Mouse (Mus musculus): ENCODE measurements around the gene Olfr657. TPM values are rescaled to one million over a fixed set of nuclear protein-coding genes. Genes with fewer than 3 reads are reported as not detected.

Olfr657 gene
- polyA plus RNA-seq (2014; fragmentation: Illumina TruSeq; extraction: RNeasy Lipid Tissue Mini Kit (QIAGEN cat#74804); ENCODE audit: low read depth, low replicate concordance), result not detected

GRCm38 (mm10) chr7:104624494-104624893 is at the start of gene Olfr657:
Olfr657 (plus strand) TSS chr7:104624794.

GRCm38 (mm10) chr7:104577014-104577413 is 47.6 kb upstream of the Olfr657 start, which contains the start of gene Olfr653:
Olfr653 (plus strand) TSS chr7:104577314.

GRCm38 (mm10) chr7:104586725-104587124 is 37.9 kb upstream of the Olfr657 start, which contains the start of gene Olfr654:
Olfr654 (plus strand) TSS chr7:104587025.

GRCm38 (mm10) chr7:104601679-104602078 is 22.9 kb upstream of the Olfr657 start, which contains the start of gene Olfr655:
Olfr655 (minus strand) TSS chr7:104601779.

GRCm38 (mm10) chr7:104613655-104614054 is 10.9 kb upstream of the Olfr657 start, which contains the start of gene Olfr656:
Olfr656 (plus strand) TSS chr7:104613955.

GRCm38 (mm10) chr7:104646841-104647482 is 22.4 kb downstream of the Olfr657 start, which contains the start of gene Olfr658:
Olfr658 (minus strand) TSS chr7:104647305.

GRCm38 (mm10) chr7:104666453-104666852 is 41.9 kb downstream of the Olfr657 start, which contains the start of gene Olfr659:
Olfr659 (plus strand) TSS chr7:104666753.

GRCm38 (mm10) chr7:104686201-104686600 is 61.6 kb downstream of the Olfr657 start, which contains the start of gene Olfr661:
Olfr661 (plus strand) TSS chr7:104686501.

Other genes starting within 250 kb of the Olfr657 start
- gene Trim30c, start 224.0 kb upstream of the Olfr657 start, polyA plus RNA-seq (2014; fragmentation: Illumina TruSeq; extraction: RNeasy Lipid Tissue Mini Kit (QIAGEN cat#74804); ENCODE audit: low read depth, low replicate concordance), result not detected
- 2.4 TPM for gene Trim30a, start 159.6 kb upstream of the Olfr657 start, polyA plus RNA-seq (2014; fragmentation: Illumina TruSeq; extraction: RNeasy Lipid Tissue Mini Kit (QIAGEN cat#74804); ENCODE audit: low read depth, low replicate concordance)
- 4.0 TPM for gene Trim30d, start 116.9 kb upstream of the Olfr657 start, polyA plus RNA-seq (2014; fragmentation: Illumina TruSeq; extraction: RNeasy Lipid Tissue Mini Kit (QIAGEN cat#74804); ENCODE audit: low read depth, low replicate concordance)
- not detected for gene Olfr651, start 74.7 kb upstream of the Olfr657 start, polyA plus RNA-seq (2014; fragmentation: Illumina TruSeq; extraction: RNeasy Lipid Tissue Mini Kit (QIAGEN cat#74804); ENCODE audit: low read depth, low replicate concordance)
- gene Olfr652, start 63.9 kb upstream of the Olfr657 start, polyA plus RNA-seq (2014; fragmentation: Illumina TruSeq; extraction: RNeasy Lipid Tissue Mini Kit (QIAGEN cat#74804); ENCODE audit: low read depth, low replicate concordance), result 0.20 TPM
- 0.15 TPM for gene Olfr653, start 47.5 kb upstream of the Olfr657 start, polyA plus RNA-seq (2014; fragmentation: Illumina TruSeq; extraction: RNeasy Lipid Tissue Mini Kit (QIAGEN cat#74804); ENCODE audit: low read depth, low replicate concordance)
- gene Olfr654, start 37.8 kb upstream of the Olfr657 start, polyA plus RNA-seq (2014; fragmentation: Illumina TruSeq; extraction: RNeasy Lipid Tissue Mini Kit (QIAGEN cat#74804); ENCODE audit: low read depth, low replicate concordance), result 1.2 TPM
- not detected for gene Olfr655, start 23.0 kb upstream of the Olfr657 start, polyA plus RNA-seq (2014; fragmentation: Illumina TruSeq; extraction: RNeasy Lipid Tissue Mini Kit (QIAGEN cat#74804); ENCODE audit: low read depth, low replicate concordance)
- 0.04 TPM for gene Olfr656, start 10.8 kb upstream of the Olfr657 start, polyA plus RNA-seq (2014; fragmentation: Illumina TruSeq; extraction: RNeasy Lipid Tissue Mini Kit (QIAGEN cat#74804); ENCODE audit: low read depth, low replicate concordance)
- not detected for gene Olfr658, start 22.5 kb downstream of the Olfr657 start, polyA plus RNA-seq (2014; fragmentation: Illumina TruSeq; extraction: RNeasy Lipid Tissue Mini Kit (QIAGEN cat#74804); ENCODE audit: low read depth, low replicate concordance)
- gene Olfr659, start 42.0 kb downstream of the Olfr657 start, polyA plus RNA-seq (2014; fragmentation: Illumina TruSeq; extraction: RNeasy Lipid Tissue Mini Kit (QIAGEN cat#74804); ENCODE audit: low read depth, low replicate concordance), result not detected
- not detected for gene Olfr661, start 61.7 kb downstream of the Olfr657 start, polyA plus RNA-seq (2014; fragmentation: Illumina TruSeq; extraction: RNeasy Lipid Tissue Mini Kit (QIAGEN cat#74804); ENCODE audit: low read depth, low replicate concordance)
- gene Usp17le, start 152.7 kb downstream of the Olfr657 start, polyA plus RNA-seq (2014; fragmentation: Illumina TruSeq; extraction: RNeasy Lipid Tissue Mini Kit (QIAGEN cat#74804); ENCODE audit: low read depth, low replicate concordance), result not detected
- not detected for gene Usp17lb, start 217.8 kb downstream of the Olfr657 start, polyA plus RNA-seq (2014; fragmentation: Illumina TruSeq; extraction: RNeasy Lipid Tissue Mini Kit (QIAGEN cat#74804); ENCODE audit: low read depth, low replicate concordance)
- not detected for gene Usp17la, start 232.2 kb downstream of the Olfr657 start, polyA plus RNA-seq (2014; fragmentation: Illumina TruSeq; extraction: RNeasy Lipid Tissue Mini Kit (QIAGEN cat#74804); ENCODE audit: low read depth, low replicate concordance)